47 mouse cellular contexts compared by ENCODE assay signal in the genomic region with DNA sequence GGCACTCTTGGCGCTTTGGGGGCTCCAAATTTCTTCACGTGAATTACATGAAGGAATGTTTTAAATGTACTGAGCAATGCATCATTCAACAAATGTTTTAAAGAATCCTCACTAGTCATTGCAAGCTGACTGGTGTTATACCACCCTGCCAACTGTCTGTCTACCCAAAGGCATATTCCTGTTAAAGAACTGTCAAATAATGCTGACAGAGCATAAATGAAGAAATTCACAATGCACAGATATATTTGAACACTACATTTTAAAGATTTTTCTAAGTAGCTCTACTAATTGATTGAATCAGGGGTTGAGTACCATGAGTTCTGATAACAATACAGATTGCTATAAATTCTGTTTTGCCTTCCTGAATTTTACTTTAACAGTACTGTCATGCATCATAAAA. TPM values are rescaled to one million over a fixed set of nuclear protein-coding genes. Genes with fewer than 3 reads are reported as not detected.
"Had no signal": no experiment of that assay in that cellular context is flagged by ENCODE, and none has a peak within 500 bp of the region (broad histone marks: within the 10 kb centered on the region; RNA-seq: fewer than 3 reads in every experiment).

No protein-coding gene starts in this region.

- H3K4me2 ChIP-seq: limb, embryonic 12.5 days; limb, embryonic 13.5 days; limb, embryonic 15.5 days; liver, embryonic 11.5 days; liver, embryonic 12.5 days; liver, embryonic 13.5 days; liver, embryonic 15.5 days; lung, embryonic 14.5 days; lung, embryonic 15.5 days; midbrain, embryonic 11.5 days; midbrain, embryonic 12.5 days; midbrain, embryonic 13.5 days; midbrain, embryonic 15.5 days; neural tube, embryonic 12.5 days had no signal

- H3K27me3 ChIP-seq: limb, embryonic 12.5 days; limb, embryonic 13.5 days; limb, embryonic 15.5 days; liver, embryonic 12.5 days; liver, embryonic 13.5 days; liver, embryonic 15.5 days; lung, embryonic 15.5 days; megakaryocyte, embryonic 14.5 days; midbrain, embryonic 12.5 days; midbrain, embryonic 13.5 days; midbrain, embryonic 15.5 days; neural tube, embryonic 12.5 days had no signal

- DNase-seq: left cerebral cortex, postnatal 4 days; liver; liver, embryonic 13.5 days; liver, postnatal 0 days; lung, adult 18-20 months; lung, adult 2 months; lung, embryonic 14.5 days; lung, postnatal 14 days; lung, postnatal 36 days; lung, postnatal 4 days; midbrain, embryonic 14.5 days had no signal

- H3K4me1 ChIP-seq: limb, embryonic 10.5 days; limb, embryonic 12.5 days; limb, embryonic 13.5 days; limb, embryonic 15.5 days; liver, embryonic 12.5 days; liver, embryonic 13.5 days; liver, embryonic 15.5 days; lung, embryonic 15.5 days; megakaryocyte, embryonic 14.5 days; midbrain, embryonic 10.5 days; midbrain, embryonic 12.5 days; midbrain, embryonic 13.5 days; midbrain, embryonic 15.5 days; neural tube, embryonic 12.5 days had no signal

- H3K9ac ChIP-seq: limb, embryonic 12.5 days; limb, embryonic 13.5 days; limb, embryonic 15.5 days; liver, embryonic 12.5 days; liver, embryonic 13.5 days; liver, embryonic 14.5 days; liver, embryonic 15.5 days; liver, postnatal 0 days; lung, embryonic 14.5 days; lung, embryonic 15.5 days; midbrain, embryonic 12.5 days; midbrain, embryonic 13.5 days; midbrain, embryonic 15.5 days; neural tube, embryonic 12.5 days had no signal

- H3K4me3 ChIP-seq: limb, embryonic 10.5 days; limb, embryonic 12.5 days; limb, embryonic 13.5 days; limb, embryonic 15.5 days; liver, embryonic 12.5 days; liver, embryonic 13.5 days; liver, embryonic 15.5 days; lung, embryonic 15.5 days; megakaryocyte, embryonic 14.5 days; midbrain, embryonic 10.5 days; midbrain, embryonic 12.5 days; midbrain, embryonic 13.5 days; midbrain, embryonic 15.5 days; myocyte; neural tube, embryonic 12.5 days had no signal

- H3K27ac ChIP-seq: limb, embryonic 10.5 days; limb, embryonic 12.5 days; limb, embryonic 13.5 days; limb, embryonic 15.5 days; liver, embryonic 12.5 days; liver, embryonic 13.5 days; liver, embryonic 14.5 days; liver, embryonic 15.5 days; lung, embryonic 15.5 days; macrophage; midbrain, embryonic 10.5 days; midbrain, embryonic 12.5 days; midbrain, embryonic 13.5 days; midbrain, embryonic 15.5 days; neural tube, embryonic 12.5 days had no signal

- H3K36me3 ChIP-seq: limb, embryonic 10.5 days; limb, embryonic 12.5 days; limb, embryonic 13.5 days; limb, embryonic 15.5 days; liver, embryonic 12.5 days; liver, embryonic 13.5 days; liver, embryonic 15.5 days; lung, embryonic 15.5 days; midbrain, embryonic 10.5 days; midbrain, embryonic 12.5 days; midbrain, embryonic 13.5 days; midbrain, embryonic 15.5 days; neural tube, embryonic 12.5 days had no signal

- H3K9me3 ChIP-seq: limb, embryonic 10.5 days; limb, embryonic 12.5 days; limb, embryonic 13.5 days; limb, embryonic 15.5 days; liver, embryonic 12.5 days; liver, embryonic 13.5 days; liver, embryonic 15.5 days; lung, embryonic 15.5 days; megakaryocyte, embryonic 14.5 days; midbrain, embryonic 10.5 days; midbrain, embryonic 12.5 days; midbrain, embryonic 13.5 days; midbrain, embryonic 15.5 days; neural tube, embryonic 12.5 days had no signal

RNA-seq across cellular contexts. Expression of a gene that starts 2.9 kb away (rescaled TPM):
- total RNA-seq: left cerebral cortex, adult 8-10 months; left cerebral cortex, postnatal 10 days; left cerebral cortex, postnatal 14 days; left cerebral cortex, postnatal 25 days; left cerebral cortex, postnatal 36 days; left cerebral cortex, postnatal 4 days; liver, adult 2 months; megakaryocyte progenitor cell, adult 5-6 weeks; megakaryocyte, adult 5-6 weeks; megakaryocyte-erythroid progenitor cell, adult 5-6 weeks; midbrain, postnatal 0 days; monocyte, adult 5-6 weeks had no signal
- polyA plus RNA-seq: limb, embryonic 10.5 days; limb, embryonic 11.5 days; limb, embryonic 12.5 days; limb, embryonic 13.5 days; limb, embryonic 14.5 days; limb, embryonic 15.5 days; liver, adult 2 months; liver, embryonic 11.5 days; liver, embryonic 12.5 days; liver, embryonic 13.5 days; liver, embryonic 14.5 days; liver, embryonic 15.5 days; liver, embryonic 16.5 days; liver, postnatal 0 days; lung, adult 2 months; lung, embryonic 14.5 days; lung, embryonic 15.5 days; lung, embryonic 16.5 days; lung, postnatal 0 days; macrophage; midbrain, embryonic 10.5 days; midbrain, embryonic 11.5 days; midbrain, embryonic 12.5 days; midbrain, embryonic 13.5 days; midbrain, embryonic 14.5 days; midbrain, embryonic 15.5 days; midbrain, embryonic 16.5 days; midbrain, postnatal 0 days; myocyte; neural tube, embryonic 11.5 days; neural tube, embryonic 12.5 days had no signal
